Mouse (Mus musculus): ENCODE results near the gene Bivm. TPM values are rescaled to one million over a fixed set of nuclear protein-coding genes. Genes with fewer than 3 reads are reported as not detected.

Bivm gene
- polyA plus RNA-seq (2012; rRNA removed), result 10.2 and 11.1 TPM in 2 replicates

GRCm38 (mm10) chr1:44118239-44119054, at the start of gene Bivm, which contains the start of gene Kdelc1:
TSS of gene Bivm (plus strand) at chr1:44118957.
TSS of gene Kdelc1 (minus strand) at chr1:44118808.

GRCm38 (mm10) chr1:44102259-44102717, 16.5 kb upstream of the Bivm start, which contains the start of gene Tex30:
TSS of gene Tex30 (minus strand) at chr1:44102441.

GRCm38 (mm10) chr1:44147563-44148381, 29.0 kb downstream of the Bivm start, which contains the start of gene Ercc5:
TSS of gene Ercc5 (plus strand) at chr1:44147744.

Other genes with a start within 250 kb of the Bivm start
- gene Tpp2, start 185.3 kb upstream of the Bivm start, polyA plus RNA-seq (2012; rRNA removed), result 5.2 and 5.8 TPM in 2 replicates
- gene Mettl21c, start 98.9 kb upstream of the Bivm start, polyA plus RNA-seq (2012; rRNA removed), result 0.10 and 0.37 TPM in 2 replicates
- gene Gm8251, start 57.0 kb upstream of the Bivm start, polyA plus RNA-seq (2012; rRNA removed), result not detected in 2 replicates
- 6.5 and 8.2 TPM in 2 replicates for gene Tex30, start 16.5 kb upstream of the Bivm start, polyA plus RNA-seq (2012; rRNA removed)
- gene Kdelc1, start 149 bp upstream of the Bivm start, polyA plus RNA-seq (2012; rRNA removed), result 31.7 and 51.6 TPM in 2 replicates
- 4.5 and 4.8 TPM in 2 replicates for gene Ercc5, start 28.8 kb downstream of the Bivm start, polyA plus RNA-seq (2012; rRNA removed)
- not detected in 2 replicates for gene Mettl21e, start 100.0 kb downstream of the Bivm start, polyA plus RNA-seq (2012; rRNA removed)

Data from ovary, adult 2 months (tissue).